Mouse (Mus musculus): Measurements from ENCODE around the gene Rpl19.
A peak's percentile ranks its signal among the peaks of the same experiment; 100 is the strongest.

Rpl19 gene

DNA sequence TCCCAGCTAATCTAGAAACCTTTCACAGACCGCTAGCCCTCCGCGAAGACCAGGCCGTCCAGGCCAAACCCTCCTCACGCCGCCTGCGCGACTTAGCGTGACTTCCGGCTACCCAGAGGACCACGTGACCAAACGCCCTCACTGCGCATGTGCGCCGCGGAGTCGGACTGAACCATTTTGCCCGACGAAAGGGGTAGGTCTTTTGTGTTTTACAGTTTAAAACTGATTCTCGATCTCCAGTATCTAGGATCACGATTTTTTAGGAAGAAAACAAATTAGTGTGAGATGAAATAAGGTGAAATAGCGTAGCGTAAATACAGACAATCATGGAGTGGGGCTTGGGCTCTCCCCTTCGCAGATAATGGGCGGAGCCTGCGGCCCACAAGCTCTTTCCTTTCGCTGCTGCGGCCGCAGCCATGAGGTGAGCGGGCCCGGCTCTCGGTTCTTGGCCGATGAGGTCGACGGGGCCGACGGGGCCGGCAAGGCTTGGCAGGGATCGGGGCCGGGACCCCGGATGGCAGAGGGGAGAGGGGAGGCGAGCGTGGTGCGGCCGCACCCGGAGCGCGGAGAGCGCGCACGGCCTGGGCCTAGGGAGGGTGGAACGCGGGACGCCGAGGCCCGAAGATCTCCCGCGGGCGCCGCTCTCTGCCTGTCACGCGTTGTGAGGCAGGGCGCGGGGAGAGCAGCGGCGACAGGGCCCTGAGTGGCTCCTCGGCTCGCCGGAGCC, at the start of gene Rpl19:
TSS of gene Rpl19 (plus strand) at position 141 of the 727 bp plus-strand sequence.
- DNase-seq (ENCODE audit: extremely low read depth, low read depth) = peak; percentile 74

DNA sequence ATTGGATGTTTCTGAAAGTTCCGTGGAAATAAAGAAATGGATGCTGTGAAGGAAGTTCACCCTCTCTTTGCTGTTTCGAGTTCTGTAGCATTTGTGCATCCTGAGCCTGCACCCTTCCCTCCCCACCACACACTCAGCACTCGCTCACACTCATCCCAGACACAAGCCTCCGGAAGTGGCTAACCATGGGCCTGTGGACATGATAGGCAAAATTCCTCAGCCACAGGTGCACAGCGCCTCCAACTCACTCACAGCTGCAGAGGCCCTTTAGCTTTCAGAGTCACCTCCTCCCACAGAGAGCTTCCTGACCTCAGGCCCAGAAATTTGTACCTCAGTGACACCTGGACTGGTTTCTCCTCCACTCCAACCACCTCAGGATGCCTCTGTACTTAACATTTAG, 48.7 kb upstream of the Rpl19 start:
- no peak for DNase-seq (ENCODE audit: extremely low read depth, low read depth)

DNA sequence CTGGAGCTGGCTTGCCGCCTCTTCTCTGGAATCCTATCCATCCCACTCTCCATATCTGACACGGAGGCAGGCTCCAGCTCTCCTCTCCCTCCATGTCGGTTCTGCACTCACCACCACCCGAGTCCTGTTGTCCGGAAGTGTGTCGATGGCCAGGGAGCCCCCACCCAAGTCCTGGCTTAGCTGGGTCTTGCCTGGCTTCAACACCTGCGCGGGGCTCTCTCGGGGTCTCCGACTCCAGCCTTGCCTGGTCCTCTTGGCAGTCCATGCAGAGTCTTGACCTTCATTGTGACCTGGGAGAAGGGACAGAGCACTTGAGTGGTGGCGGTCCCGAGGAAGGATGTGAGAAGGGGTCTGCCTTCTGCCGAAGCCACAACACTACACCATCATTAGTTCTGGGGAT, 48.1 kb upstream of the Rpl19 start:
- no peak for DNase-seq (ENCODE audit: extremely low read depth, low read depth)

DNA sequence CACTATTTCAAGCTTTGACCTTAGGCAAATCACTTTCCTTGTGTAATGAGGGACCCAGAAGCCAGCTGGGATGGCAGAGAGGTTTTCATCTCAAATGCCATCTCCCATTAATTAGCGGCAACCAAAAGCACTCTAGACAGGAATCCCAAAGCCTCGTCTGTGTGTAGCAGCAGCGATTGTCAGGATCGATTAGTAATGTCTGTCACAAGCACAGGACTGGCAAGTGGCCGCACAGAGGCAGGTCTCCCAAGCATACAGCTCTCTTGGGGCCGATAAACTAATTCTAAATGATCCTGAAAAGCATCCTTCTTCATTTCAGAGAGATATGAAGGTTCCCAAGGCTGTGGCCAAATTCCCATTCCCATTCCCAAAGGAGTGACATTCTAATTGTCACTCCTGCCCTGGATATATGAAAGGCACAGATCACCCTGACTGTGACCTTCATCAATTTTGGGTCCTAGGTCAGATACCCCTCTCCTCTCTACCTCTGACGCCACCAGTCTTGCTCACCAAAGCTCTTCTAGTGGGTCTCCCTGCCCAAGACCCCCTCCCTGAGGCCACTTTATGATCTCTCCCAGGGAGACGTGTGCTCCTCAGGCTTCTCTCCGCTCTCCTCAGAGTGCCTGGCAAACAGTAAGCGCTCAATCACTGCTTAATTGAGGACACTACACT, 46.5 kb upstream of the Rpl19 start:
- DNase-seq (ENCODE audit: extremely low read depth, low read depth) = no peak

DNA sequence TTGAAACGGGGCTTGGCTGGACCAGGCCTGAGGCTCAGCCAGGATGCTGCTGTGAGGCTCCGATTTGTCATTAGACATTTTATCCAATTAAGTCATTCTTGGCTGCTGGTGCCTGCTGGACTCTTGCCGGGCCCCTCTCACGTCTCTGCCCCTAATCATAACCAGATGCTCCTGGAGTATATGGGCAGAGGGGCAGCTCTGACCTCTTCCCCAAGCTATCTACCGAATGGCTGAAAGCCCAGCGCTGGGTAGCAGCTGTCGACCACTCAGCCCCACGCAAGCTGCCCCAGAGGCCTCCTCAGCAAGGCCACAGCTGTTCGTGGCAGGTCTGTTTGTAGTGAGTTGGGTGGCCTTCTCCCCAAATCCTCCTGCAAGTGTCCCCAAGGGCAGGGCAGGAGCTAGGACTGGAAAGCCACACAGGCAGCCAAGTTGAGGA, 46.0 kb upstream of the Rpl19 start:
- DNase-seq (ENCODE audit: extremely low read depth, low read depth) = no peak

DNA sequence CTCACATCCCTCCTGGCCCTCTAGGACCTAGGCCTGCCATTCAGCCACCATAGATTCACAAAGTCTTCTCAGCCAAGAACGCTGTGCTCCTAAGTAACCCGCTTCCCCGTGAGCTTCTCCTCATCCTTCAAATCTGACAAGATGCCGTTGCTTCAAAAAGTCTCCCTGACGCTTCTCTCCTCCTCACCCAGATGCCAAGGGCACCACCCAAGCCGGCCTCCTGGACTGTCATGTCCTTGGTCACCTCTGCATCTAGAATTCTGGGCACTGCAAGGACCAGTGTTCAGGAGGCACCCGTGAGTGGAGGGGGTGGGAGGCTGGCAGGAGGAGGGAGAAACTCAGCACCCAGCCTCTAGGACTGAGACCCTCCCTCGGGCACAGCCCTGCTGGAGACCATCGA, 43.8 kb upstream of the Rpl19 start:
- no peak for DNase-seq (ENCODE audit: extremely low read depth, low read depth)

DNA sequence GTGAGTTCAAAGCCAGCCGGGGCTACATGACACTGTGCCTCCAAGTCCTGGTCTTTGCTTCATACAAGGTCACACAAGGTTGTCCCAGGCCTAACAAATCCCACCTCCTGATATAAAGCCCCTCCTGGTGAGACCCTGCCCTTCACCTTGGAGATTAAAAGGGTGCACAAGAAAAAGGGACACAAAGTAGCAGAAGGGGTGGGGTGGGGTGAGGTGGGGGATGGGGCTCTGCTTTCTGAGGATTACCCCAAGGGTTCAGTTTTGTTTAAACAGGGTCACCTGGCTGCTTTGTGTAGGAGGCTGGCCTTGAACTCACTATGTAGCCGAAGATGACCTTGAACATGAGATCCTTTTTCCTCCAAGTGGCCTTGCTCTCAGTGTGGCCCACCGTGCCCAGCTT, 43.0 kb upstream of the Rpl19 start:
- DNase-seq (ENCODE audit: extremely low read depth, low read depth) = no peak

DNA sequence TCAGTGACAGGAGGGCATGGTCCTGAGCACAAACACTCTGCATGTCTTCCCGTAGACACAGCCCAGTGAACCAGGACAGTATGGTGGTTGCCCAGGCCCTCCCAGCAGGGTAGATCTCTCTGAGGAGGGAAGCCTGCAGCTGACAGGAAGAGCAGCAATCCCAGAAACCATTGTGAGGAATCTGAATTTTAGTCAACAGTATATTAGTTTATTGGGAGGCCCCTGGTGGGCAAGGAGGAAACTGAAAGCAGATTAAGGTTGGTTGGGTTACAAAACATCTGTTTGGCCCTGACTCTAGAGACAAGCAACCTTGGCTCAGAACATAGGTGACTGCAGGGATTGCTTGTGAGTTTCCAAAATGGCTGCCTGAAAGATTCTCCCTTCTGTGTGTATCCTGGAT, 42.5 kb upstream of the Rpl19 start:
- no peak for DNase-seq (ENCODE audit: extremely low read depth, low read depth)

DNA sequence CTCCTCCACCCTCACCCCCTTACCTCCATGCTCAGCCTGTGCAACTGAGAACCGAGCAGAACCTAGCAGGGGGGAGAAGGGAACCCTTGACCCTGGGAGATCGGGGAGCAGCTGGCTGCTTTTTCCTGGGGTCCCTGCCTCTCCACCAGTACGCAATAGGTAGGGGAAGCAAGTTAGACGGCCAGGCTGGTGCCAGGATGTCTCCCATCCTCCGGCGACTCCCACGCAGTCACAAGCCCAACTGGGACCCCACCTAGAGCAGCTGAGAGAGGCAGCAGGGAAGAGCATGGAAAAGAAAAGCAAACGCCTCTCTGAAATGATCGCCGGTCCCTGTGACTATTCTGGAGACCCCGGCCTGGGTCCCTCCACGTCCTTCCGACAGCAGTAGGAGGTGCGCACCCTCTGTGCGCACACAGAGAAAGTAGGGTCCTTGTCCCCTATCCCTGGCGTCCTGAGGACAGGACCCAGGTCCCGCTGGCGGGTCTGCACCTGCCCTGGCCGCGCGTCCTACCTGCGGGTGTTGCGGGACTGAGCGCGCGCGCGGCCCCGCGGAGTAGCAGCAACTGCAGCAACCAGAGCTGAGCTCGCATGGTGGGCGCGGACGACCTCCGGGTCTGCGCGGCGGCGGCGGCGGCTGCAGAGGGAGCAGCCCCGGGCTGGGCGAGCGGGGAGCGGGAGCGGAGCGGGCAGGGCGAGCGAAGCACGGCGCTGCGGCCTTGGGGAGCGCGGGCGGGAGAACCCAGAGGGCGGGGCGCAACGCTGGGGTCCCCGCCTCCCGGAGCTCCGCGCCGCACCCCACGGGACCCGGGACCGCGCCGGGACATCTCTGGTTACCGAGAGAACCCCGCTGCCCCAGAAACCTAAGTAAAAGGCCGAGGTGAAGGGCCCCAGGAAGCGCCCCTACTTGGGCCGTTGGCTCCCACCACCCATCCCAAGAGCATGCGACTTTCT, 40.5 kb upstream of the Rpl19 start, which contains the start of gene Plxdc1:
TSS of gene Plxdc1 (minus strand) at position 718 of the 951 bp plus-strand sequence.
- no peak for DNase-seq (ENCODE audit: extremely low read depth, low read depth)

DNA sequence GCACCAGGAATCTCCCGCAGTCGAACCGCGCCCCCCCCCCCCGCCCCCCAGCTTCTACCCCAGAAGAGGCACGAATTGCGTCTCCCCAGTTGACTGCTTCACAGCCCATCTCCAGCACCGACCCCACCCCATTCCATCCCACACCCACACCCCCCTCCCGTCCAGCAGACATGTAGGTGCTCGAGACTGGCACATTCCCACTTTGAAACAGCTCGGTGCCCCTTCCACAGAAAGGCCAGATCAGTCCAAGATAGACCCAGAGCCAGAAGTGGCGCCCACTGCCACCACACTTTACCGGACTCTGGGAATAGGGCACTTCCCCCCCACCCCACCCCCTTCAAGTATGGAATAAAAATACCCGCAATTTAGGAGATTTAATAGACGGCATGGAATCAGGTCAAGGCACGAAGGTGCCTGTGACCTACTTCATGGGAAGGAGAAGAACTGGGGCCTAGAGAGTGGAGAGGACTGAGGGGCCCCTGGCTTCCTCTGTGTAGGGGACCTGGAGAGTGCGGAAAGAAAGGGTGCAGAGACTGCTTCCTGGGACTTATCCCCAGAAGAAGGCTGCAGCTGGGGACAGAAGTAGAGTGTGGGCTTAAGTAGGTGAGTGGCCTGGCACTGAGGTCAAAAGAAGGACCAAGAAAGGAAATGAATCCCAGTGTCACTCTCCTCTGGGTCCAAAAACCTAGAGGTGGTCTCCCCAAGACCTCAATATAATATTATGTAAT, 39.6 kb upstream of the Rpl19 start:
- no peak for DNase-seq (ENCODE audit: extremely low read depth, low read depth)

DNA sequence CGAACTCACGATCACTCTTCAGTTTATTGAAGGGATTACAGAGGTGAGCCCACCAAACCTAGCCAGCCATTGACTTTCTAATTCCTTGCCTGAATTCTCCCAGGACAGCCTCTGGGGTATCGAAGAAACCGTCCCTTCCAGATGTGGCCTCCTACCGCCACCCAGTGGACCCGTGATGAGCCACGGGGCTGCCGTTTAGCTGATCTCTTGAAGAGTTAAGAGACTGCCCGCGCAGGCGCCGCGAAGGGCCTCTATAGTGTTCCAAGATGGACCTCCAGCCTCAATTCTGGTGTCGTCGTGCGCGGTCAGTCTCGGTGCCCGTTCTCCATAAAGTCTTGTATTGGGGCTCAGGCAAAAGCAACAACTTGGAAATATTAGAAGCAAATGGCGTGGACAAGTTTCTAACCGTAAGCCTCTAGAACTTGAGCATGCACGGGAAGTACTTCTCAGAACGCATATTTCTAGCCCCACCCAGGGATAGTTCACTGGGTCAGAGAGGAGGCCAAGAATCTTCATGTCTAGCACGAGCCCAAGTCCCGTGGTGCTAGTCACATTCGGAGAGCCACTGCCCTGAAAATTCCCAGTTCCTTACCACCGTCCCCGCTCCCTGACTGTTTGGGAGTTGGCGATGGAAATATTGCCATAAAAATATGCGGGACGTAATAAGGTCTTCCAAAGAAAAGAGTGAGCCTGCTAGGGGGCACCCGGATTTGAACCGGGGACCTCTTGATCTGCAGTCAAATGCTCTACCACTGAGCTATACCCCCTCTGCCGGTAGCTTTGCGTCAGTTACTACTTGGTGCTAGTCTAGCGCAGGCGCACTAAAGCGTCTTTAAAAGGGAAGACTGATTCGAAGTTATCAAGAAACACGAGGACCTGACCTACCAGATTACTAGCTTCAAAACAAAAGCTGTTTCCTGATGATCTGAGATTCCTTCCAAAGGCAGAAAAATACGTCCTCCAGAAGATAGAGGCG, 38.7 kb upstream of the Rpl19 start:
- DNase-seq (ENCODE audit: extremely low read depth, low read depth) = peak; percentile 90

DNA sequence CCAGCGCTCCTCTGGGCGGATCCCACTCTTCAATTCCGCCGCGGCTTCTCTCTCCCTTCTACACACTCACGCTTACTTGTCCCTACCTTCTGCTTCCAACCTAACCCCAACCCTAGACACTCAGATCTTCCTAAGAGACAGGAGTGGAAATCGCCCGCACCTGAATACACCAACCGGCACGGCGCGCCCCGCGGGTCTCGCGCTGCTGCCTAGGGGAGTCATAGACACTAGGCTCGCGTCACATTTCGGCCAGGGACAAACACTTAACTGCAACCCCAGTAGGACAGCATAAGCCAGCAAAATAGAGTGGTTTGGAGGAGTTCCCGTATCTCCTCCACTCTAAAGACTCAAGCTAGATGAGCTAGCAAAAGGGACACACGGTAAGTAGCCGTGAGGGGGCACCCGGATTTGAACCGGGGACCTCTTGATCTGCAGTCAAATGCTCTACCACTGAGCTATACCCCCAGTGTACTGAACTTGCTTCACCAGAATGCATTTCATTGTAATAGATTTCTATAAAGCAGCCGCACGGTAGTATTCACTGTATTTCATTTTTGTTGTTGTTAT, 37.9 kb upstream of the Rpl19 start:
- DNase-seq (ENCODE audit: extremely low read depth, low read depth) = peak; percentile 86

DNA sequence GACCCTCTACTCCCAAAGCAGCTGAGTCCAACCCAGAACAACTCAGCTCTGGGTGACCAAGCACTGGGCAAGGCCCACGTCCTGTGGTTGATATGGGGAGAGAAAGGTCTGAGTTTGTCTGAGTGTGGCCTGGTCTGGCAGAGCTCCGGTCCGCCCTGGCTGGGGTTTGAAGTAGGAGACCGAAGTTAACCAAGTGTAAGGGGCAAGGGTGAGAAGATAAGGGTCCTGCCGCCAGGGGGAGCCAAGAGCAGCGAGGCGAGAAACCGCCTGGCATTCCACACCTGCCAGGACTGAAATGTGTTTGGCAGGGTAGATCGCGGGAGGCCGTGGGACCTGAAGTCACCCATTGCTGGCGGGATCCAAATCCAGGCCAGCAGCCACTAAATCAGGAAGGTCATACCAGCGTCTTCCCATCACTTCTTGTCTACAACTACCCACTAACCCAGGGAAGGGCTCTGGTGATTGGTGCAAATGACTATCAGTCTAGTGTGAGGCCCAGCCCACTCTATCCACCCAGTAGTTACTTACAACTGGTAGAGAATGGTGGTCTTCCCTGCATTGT, 31.9 kb upstream of the Rpl19 start:
- no peak for DNase-seq (ENCODE audit: extremely low read depth, low read depth)

DNA sequence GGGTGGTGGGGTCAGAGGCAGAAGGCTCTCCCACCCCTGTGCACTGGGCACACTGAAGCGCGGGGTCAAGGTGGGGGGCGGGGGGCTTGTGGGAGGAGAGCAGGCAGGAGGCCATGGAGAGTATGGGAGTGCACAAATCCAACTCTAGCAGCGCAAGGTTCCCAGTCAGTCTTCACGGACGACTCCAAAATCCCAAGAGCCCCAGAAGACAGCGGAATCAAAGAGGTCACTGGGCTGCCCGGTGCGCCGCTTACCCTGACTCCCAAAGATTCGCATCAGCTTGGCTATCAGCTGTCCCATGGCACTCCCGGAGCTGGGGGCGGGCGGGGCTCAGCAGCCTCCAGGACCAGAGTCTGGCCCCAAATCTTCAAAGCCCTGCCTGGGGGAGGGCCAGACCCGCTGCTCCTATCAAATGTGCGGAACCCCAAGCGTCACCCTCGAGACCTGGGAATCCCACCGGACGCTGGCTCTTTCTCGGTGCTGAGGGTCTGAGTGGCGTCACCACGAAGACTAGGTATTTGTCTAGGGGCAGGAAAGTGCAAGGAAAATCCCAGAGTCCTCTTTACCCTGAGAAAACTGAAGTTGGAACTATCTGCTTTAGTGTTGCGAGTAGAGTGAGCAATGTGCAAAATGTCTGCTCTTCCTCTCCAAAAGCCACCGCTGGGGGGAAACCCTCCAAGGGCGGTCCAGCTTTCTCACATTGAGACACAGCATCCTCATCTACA, 30.8 kb upstream of the Rpl19 start, which contains the start of gene Arl5c:
TSS of gene Arl5c (minus strand) at position 618 of the 725 bp plus-strand sequence.
- no peak for DNase-seq (ENCODE audit: extremely low read depth, low read depth)

DNA sequence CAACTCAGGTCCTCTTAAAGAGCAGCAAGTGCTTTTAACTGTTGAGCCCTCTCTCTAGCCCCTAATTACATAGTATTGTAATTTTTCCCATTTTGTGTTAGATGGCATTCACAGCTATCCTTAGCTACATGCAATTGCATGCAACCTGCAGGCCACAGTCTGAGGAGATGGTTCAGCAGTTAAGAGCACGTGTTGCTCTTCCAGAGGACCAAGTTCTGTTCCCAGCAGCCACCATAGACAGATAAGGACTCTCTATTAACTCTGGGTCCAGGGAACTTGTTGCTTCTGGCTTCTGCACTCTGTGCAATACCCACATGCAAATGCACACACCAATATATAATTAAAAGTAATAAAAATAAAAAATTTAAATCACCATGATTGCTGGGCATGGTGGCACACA, 29.8 kb upstream of the Rpl19 start:
- DNase-seq (ENCODE audit: extremely low read depth, low read depth) = no peak

DNA sequence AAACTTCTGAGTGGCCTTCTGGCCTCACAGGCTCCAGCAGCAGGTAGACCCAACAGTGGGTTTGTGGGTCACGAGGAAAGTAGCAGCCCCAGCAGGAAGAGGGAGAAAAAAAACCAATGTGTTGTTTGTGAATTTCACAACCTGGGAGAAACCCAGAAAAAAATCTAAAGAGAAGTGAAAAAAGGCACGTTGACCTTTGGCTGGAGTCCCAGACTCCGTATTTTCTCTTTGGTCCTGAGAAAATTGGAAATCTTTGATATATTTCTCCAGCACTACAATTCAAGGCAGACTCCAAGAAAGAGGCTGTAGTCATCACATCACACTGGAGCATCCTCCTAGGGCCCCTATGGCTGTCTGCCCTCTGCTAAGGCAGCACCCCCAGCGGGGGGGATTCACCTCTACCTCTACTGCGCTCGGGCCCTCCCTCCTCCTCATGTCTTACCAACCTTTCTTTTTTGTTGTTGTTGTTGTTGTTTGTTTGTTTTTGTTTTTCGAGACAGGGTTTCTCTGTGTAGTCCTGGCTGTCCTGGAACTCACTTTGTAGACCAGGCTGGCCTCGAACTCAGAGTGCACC, 29.0 kb upstream of the Rpl19 start:
- DNase-seq (ENCODE audit: extremely low read depth, low read depth) = no peak

DNA sequence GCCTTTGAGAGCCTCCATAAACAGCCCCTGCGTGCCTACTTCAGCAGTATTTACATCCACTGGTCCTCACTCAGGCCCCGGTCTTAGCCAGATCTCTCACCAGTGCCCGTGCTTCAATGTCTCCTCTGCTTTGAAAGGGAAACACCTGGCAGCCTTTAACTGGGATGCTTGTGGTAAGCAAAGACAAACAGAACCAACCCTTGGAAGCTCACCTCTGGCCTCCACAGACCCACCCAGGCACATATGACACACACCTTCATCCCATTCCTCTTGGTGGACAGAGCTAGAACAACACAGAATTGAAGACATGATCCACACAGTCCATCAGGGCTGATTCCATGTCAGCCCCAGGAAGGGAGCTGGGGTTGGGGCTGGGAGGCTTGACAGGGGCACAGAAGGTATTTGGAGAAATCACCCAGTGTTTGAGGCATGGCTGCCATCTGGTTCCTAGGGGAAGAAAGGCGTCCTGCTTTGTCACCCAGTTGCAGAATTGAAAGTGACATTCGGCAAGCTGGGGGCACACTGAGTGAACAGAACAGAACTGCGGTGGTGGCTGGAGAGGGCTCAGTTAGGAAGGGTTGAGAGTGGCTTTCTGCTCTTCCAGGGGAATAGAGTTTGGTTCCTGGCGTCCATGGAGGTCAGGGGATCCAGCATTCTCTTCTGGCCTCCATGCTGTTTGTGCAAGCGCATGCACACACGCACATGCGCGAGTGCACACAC, 28.3 kb upstream of the Rpl19 start:
- DNase-seq (ENCODE audit: extremely low read depth, low read depth) = no peak

All from MEL-GATA-1-ER (cell line).